Mouse (Mus musculus): ENCODE measurements at regions not wholly inside any gene's neighbourhood (a gene's known extent, or its start where the extent isn't known, plus 50 kb on each side); places are given as distances from the start of the nearest gene placed in this dataset.

DNA sequence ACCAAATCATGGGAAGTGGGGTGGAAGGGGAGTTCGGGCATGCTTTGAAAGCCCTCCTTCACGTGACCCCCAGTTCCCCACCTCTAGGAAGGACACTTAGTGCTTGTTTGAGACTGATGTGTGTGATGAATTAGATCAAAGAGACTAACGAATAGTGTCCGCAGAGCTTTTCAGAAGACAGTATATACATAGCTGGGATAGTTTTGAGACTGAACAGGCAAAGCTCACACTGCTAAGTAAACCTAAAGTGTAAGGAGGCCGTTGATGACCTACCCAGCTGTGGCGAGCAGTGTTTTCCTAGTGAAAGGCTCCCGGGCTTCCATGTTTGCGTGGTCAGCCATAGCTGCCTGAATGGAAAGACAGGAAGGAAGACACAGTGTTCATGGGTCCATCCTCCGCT, 288.3 kb upstream of the Zfp507 start:
- no peak for ATAC-seq (ENCODE audit: low FRiP score, low TSS enrichment)
- Histone ChIP-seq H3K27ac (ENCODE audit: low read depth, low read length) (no peak overlapping the region; the same call in 1 of the 2 replicates), H3K4me2 (replicated peaks; ENCODE audit: low read depth, low read length) (no peak overlapping the region)

DNA sequence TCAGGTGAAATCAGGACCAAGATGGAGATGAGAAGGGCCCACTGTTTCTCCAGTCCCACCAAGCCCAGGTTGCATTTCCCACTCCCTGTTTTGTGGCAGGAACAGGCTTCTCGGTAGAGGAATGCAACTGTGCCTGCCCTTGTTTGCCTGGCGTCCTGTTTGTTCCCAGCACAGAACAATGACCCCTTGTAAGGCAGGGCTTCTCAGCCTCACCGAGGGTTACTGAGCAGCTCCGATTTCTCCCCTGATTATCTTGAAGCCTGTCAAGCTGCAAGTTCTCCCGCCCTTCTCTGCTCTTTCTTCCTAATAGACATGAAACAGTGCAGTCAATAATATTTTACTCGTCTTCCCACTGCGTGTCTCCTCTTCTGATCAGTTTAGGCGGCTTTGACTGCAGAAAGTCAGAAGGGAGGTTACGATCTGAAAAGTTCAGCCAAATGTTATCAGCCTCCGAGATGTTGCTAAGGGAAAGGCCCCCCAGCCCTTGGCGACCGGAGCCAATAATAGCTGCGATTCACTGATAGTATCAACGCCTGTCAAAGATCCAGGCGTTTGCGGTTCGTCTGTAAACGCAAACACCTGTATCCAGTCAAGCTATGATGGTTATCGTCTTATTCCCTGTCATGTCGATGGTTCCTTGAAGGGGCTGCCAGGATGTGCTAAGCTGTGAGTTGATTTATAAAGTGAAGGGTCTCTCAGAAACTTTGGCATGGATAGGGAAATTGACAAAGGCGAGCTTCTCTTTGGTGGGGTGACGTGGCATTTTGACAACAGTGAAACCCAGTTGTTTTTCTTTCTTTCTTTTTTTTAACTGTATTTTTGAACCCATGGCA, 287.7 kb upstream of the Zfp507 start:
- Histone ChIP-seq H3K27ac (ENCODE audit: low read depth, low read length) (peak overlapping the region; percentile 13; the same call in 1 of the 2 replicates), H3K36me3 (ENCODE audit: control insufficient read depth, insufficient read depth, low read length) (no peaks in the 10 kb centered on the region), H3K4me3 (ENCODE audit: low read length) (no peak overlapping the region), H3K27me3 (ENCODE audit: control insufficient read depth, insufficient read depth, low read length) (no peaks in the 10 kb centered on the region), H3K9me3 (ENCODE audit: control insufficient read depth, low read length) (no peaks in the 10 kb centered on the region), H3K4me2 (replicated peaks; ENCODE audit: low read depth, low read length) (no peak overlapping the region; the same call in 1 of the 2 replicates), H3K4me1 (ENCODE audit: control insufficient read depth, insufficient read depth, low read length) (peaks cover 7% of the 10 kb centered on the region; the same call in 1 of the 2 replicates), H3K9ac (ENCODE audit: low read depth, low read length) (no peak overlapping the region)
- WGBS, result 40% methylated on average over 22 of the region's 22 CpGs
- no peak; the same call in 1 of the 2 replicates for ATAC-seq (ENCODE audit: low FRiP score, low TSS enrichment)

More for the DNA sequence above, 288.3 kb upstream of the Zfp507 start:
- Histone ChIP-seq H3K4me3 (ENCODE audit: low read length) (no peak overlapping the region), H3K27me3 (ENCODE audit: control insufficient read depth, insufficient read depth, low read length) (no peaks in the 10 kb centered on the region), H3K9ac (ENCODE audit: low read depth, low read length) (no peak overlapping the region), H3K36me3 (ENCODE audit: control insufficient read depth, insufficient read depth, low read length) (no peaks in the 10 kb centered on the region), H3K9me3 (ENCODE audit: control insufficient read depth, low read length) (no peaks in the 10 kb centered on the region), H3K4me1 (ENCODE audit: control insufficient read depth, insufficient read depth, low read length) (peaks cover 7% of the 10 kb centered on the region; the same call in 1 of the 2 replicates)
- WGBS, result 73% methylated on average over 9 of the region's 9 CpGs

DNA sequence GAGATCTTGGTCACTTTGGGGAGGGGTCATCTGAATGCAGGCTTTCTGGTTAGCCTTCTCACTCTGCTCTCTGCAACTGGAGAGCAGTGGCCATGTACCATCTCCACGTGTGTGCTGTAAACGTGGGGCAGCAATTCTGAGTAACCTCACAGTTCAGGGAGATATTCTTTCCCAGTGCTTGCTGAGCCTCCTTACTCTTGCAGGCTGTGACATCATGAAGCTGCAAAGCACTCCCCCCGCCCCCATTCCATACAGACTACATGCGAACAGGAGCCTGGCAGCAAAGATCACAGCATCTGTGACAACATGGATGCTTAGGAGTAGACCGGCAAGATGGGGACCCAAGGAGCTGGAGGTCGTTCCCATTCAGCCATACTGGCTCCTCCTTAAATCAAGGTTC, 284.8 kb upstream of the Zfp507 start:
- peaks cover 7% of the 10 kb centered on the region; the same call in 1 of the 2 replicates for H3K4me1 ChIP-seq (ENCODE audit: control insufficient read depth, insufficient read depth, low read length)
- no peak overlapping the region for H3K4me3 ChIP-seq (ENCODE audit: low read length)
- no peaks in the 10 kb centered on the region for H3K27me3 ChIP-seq (ENCODE audit: control insufficient read depth, insufficient read depth, low read length)
- no peak overlapping the region for H3K27ac ChIP-seq (ENCODE audit: low read depth, low read length)
- H3K36me3 ChIP-seq (ENCODE audit: control insufficient read depth, insufficient read depth, low read length), result no peaks in the 10 kb centered on the region
- no peaks in the 10 kb centered on the region for H3K9me3 ChIP-seq (ENCODE audit: control insufficient read depth, low read length)
- no peak for ATAC-seq (ENCODE audit: low FRiP score, low TSS enrichment)
- WGBS, result 81% methylated on average over 6 of the region's 6 CpGs
- no peak overlapping the region for H3K9ac ChIP-seq (ENCODE audit: low read depth, low read length)
- H3K4me2 ChIP-seq (replicated peaks; ENCODE audit: low read depth, low read length), result no peak overlapping the region

DNA sequence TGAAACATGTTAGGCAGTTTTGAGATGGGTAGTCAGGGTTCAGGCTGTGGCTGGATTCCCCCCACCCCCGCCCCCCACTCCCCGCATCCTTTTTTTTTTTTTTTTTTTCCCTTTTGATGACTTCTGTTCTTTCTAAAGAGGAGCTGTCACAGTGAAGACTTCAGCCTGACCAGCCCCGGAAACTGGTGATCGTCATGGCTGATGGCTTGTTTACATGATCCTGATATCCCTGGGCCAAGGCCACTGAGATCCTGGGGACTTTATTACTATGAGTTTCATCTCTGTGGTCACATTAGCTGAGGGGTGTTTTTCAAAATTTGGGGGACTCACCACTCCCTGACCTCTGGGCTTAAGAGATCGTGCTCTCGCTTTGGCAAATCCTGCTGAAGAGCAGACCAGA, 275.9 kb upstream of the Zfp507 start:
- Histone ChIP-seq H3K4me2 (replicated peaks; ENCODE audit: low read depth, low read length) (no peak overlapping the region), H3K9me3 (ENCODE audit: control insufficient read depth, low read length) (peaks cover 7% of the 10 kb centered on the region; the same call in 1 of the 2 replicates), H3K9ac (ENCODE audit: low read depth, low read length) (no peak overlapping the region), H3K4me3 (ENCODE audit: low read length) (no peak overlapping the region), H3K4me1 (ENCODE audit: control insufficient read depth, insufficient read depth, low read length) (peaks cover 14% of the 10 kb centered on the region; the same call in 1 of the 2 replicates), H3K27ac (ENCODE audit: low read depth, low read length) (0 out of 2 replicates have a peak overlapping the region, but pooled peaks have one; percentile 30), H3K36me3 (ENCODE audit: control insufficient read depth, insufficient read depth, low read length) (no peaks in the 10 kb centered on the region), H3K27me3 (ENCODE audit: control insufficient read depth, insufficient read depth, low read length) (no peaks in the 10 kb centered on the region)
- ATAC-seq (ENCODE audit: low FRiP score, low TSS enrichment), result no peak
- 43% methylated on average over 6 of the region's 6 CpGs for WGBS

DNA sequence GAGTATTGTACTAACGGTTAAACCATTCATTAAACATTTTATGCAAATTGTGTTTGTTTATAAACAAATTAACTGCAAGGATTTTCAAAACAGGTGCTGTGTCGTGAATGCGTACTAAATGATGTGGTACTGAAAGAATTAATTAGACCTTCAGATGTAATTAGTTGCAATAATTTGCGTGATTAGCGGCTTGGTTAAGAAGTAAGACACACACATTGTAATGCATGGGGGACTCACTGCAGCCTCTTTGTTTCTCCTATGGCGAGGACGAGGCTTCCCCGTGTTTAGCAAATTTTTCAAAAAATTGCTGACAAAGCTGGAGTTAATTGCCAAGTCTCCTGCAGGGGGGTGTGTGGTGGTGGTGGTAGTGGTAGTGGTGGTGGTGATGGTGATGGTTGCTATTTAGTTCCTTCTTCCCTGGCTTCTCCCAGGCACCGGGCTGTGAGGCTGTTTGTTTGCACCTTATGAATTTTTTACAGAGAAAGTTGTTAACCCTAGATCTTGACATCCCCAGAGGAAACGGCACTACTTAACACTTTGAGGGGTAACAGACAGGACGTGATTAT, 275.4 kb upstream of the Zfp507 start:
- H3K9ac ChIP-seq (ENCODE audit: low read depth, low read length), result no peak overlapping the region
- ATAC-seq (ENCODE audit: low FRiP score, low TSS enrichment), result no peak
- H3K27ac ChIP-seq (ENCODE audit: low read depth, low read length), result no peak overlapping the region
- peaks cover 7% of the 10 kb centered on the region; the same call in 1 of the 2 replicates for H3K9me3 ChIP-seq (ENCODE audit: control insufficient read depth, low read length)
- H3K27me3 ChIP-seq (ENCODE audit: control insufficient read depth, insufficient read depth, low read length), result no peaks in the 10 kb centered on the region
- H3K4me1 ChIP-seq (ENCODE audit: control insufficient read depth, insufficient read depth, low read length), result peaks cover 14% of the 10 kb centered on the region; the same call in 1 of the 2 replicates
- H3K36me3 ChIP-seq (ENCODE audit: control insufficient read depth, insufficient read depth, low read length), result no peaks in the 10 kb centered on the region
- H3K4me3 ChIP-seq (ENCODE audit: low read length), result no peak overlapping the region
- 65% methylated on average over 11 of the region's 11 CpGs for WGBS
- no peak overlapping the region for H3K4me2 ChIP-seq (replicated peaks; ENCODE audit: low read depth, low read length)

DNA sequence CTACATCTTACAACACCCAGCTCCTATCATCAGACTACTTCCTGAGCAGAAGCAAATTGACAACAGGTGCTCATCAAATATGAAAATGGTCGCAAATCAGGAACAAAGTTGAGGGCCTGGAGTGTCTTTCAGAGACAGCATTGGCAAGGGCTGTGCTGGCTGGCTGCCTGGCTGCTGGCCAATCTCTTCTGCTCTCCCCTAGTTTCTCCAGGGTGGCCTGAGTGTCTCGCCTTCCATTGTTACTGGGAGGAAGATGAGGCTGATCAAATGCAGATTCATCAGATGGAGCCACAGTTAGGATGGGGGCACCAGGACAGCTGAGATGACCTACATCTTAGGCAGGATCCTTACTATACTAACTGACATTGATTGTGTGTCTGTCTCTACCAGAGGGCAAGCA, 274.5 kb upstream of the Zfp507 start:
- Histone ChIP-seq H3K4me3 (ENCODE audit: low read length) (no peak overlapping the region), H3K4me2 (replicated peaks; ENCODE audit: low read depth, low read length) (no peak overlapping the region), H3K9me3 (ENCODE audit: control insufficient read depth, low read length) (peaks cover 7% of the 10 kb centered on the region; the same call in 1 of the 2 replicates), H3K9ac (ENCODE audit: low read depth, low read length) (no peak overlapping the region), H3K27ac (ENCODE audit: low read depth, low read length) (no peak overlapping the region), H3K36me3 (ENCODE audit: control insufficient read depth, insufficient read depth, low read length) (no peaks in the 10 kb centered on the region), H3K27me3 (ENCODE audit: control insufficient read depth, insufficient read depth, low read length) (no peaks in the 10 kb centered on the region), H3K4me1 (ENCODE audit: control insufficient read depth, insufficient read depth, low read length) (peaks cover 14% of the 10 kb centered on the region; the same call in 1 of the 2 replicates)
- 94% methylated on average over 2 of the region's 2 CpGs for WGBS
- ATAC-seq (ENCODE audit: low FRiP score, low TSS enrichment), result no peak

DNA sequence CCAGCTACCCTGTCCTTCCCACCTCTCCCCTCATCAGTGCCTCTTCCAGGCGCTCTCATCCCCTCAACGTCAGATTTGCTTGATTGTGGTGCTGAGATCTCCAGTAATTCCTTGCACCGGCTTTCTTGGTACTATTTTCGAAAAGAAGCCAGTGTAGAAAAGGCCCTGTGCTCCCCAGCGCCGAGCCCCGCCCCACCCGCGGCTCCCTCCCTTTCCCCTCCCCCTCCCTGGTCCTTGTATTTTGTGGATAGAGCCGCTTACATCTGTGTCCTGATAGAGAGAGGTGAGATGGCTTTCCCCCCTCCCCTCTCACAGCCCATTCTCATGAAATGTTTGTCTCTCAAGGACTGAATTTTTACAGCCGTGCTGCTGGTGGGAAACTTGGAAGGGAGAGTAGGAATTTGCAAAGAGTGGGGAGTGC, 273.2 kb upstream of the Zfp507 start:
- Histone ChIP-seq H3K4me1 (ENCODE audit: control insufficient read depth, insufficient read depth, low read length) (peaks cover 14% of the 10 kb centered on the region; the same call in 1 of the 2 replicates), H3K27ac (ENCODE audit: low read depth, low read length) (peak overlapping the region; percentile 62; the same call in 1 of the 2 replicates), H3K27me3 (ENCODE audit: control insufficient read depth, insufficient read depth, low read length) (no peaks in the 10 kb centered on the region), H3K9me3 (ENCODE audit: control insufficient read depth, low read length) (peaks cover 5% of the 10 kb centered on the region; the same call in 1 of the 2 replicates), H3K9ac (ENCODE audit: low read depth, low read length) (peak overlapping the region; percentile 37; the same call in 1 of the 2 replicates), H3K4me2 (replicated peaks; ENCODE audit: low read depth, low read length) (peak overlapping the region; percentile 28), H3K36me3 (ENCODE audit: control insufficient read depth, insufficient read depth, low read length) (no peaks in the 10 kb centered on the region), H3K4me3 (ENCODE audit: low read length) (no peak overlapping the region)
- peak; percentile 48; the same call in 1 of the 2 replicates for ATAC-seq (ENCODE audit: low FRiP score, low TSS enrichment)
- 4% methylated on average over 11 of the region's 11 CpGs for WGBS

DNA sequence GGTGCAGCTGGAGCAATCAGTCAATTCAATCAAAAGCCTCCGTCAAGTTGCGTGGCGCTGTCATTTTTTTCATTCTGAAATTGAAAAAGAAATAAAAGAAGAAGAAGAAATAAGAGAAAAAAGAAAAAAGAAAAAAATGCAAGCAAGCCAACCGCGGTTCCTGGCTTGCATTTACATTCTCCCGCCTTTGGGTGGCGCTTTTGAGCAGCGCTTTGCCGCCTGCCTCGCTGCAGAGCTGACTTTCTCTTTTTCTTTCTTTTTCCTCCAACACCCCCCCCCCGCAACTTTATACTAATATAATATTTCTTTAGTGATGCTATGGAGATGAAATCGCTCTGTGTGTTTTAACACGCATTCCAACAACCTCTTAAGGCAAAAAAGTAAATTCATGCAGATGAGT, 269.0 kb upstream of the Zfp507 start:
- ATAC-seq (ENCODE audit: low FRiP score, low TSS enrichment), result no peak
- peaks cover 14% of the 10 kb centered on the region; the same call in 1 of the 2 replicates for H3K4me1 ChIP-seq (ENCODE audit: control insufficient read depth, insufficient read depth, low read length)
- H3K27me3 ChIP-seq (ENCODE audit: control insufficient read depth, insufficient read depth, low read length), result no peaks in the 10 kb centered on the region
- no peak overlapping the region for H3K9ac ChIP-seq (ENCODE audit: low read depth, low read length)
- H3K4me2 ChIP-seq (replicated peaks; ENCODE audit: low read depth, low read length), result peak overlapping the region; percentile 25; the same call in 1 of the 2 replicates
- no peaks in the 10 kb centered on the region for H3K36me3 ChIP-seq (ENCODE audit: control insufficient read depth, insufficient read depth, low read length)
- H3K27ac ChIP-seq (ENCODE audit: low read depth, low read length), result no peak overlapping the region
- 14% methylated on average over 13 of the region's 13 CpGs for WGBS
- no peak overlapping the region for H3K4me3 ChIP-seq (ENCODE audit: low read length)
- H3K9me3 ChIP-seq (ENCODE audit: control insufficient read depth, low read length), result no peaks in the 10 kb centered on the region

GRCm38 (mm10) chr7:36066725-36067124, 263.9 kb upstream of the Zfp507 start:
- H3K4me3 ChIP-seq (ENCODE audit: low read length), result no peak overlapping the region
- H3K9ac ChIP-seq (ENCODE audit: low read depth, low read length), result no peak overlapping the region
- WGBS, result 64% methylated on average over 3 of the region's 3 CpGs
- H3K4me2 ChIP-seq (replicated peaks; ENCODE audit: low read depth, low read length), result no peak overlapping the region
- no peak overlapping the region for H3K27ac ChIP-seq (ENCODE audit: low read depth, low read length)
- no peak for ATAC-seq (ENCODE audit: low FRiP score, low TSS enrichment)
- H3K4me1 ChIP-seq (ENCODE audit: control insufficient read depth, insufficient read depth, low read length), result 0 out of 2 replicates have a peak, but pooled peaks cover 4% of the 10 kb centered on the region
- no peaks in the 10 kb centered on the region for H3K9me3 ChIP-seq (ENCODE audit: control insufficient read depth, low read length)
- no peaks in the 10 kb centered on the region for H3K36me3 ChIP-seq (ENCODE audit: control insufficient read depth, insufficient read depth, low read length)
- H3K27me3 ChIP-seq (ENCODE audit: control insufficient read depth, insufficient read depth, low read length), result no peaks in the 10 kb centered on the region
